Mouse (Mus musculus): Measurements from ENCODE around the gene Cd200r3.

The Cd200r3 gene

DNA sequence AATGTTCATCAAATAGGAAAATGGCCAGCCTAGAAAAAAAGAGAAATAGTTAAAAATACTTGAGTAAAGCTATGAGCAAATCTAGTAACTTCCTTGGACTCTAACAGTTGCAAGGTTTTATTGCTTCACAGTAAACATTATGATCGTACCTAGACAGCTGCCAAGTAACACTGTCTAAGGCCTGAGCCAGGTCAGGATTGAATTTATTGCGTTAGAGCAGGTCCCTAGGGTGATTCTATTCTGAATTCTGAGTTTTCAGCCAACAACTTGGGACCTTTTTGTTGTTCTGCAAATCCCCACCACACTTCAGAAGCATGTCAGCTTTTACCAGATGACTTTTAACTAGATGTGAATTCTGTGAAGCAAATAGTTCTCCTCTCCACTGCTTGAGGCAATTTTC, 87.3 kb downstream of the Cd200r3 start:
- DNase-seq (ENCODE audit: low read depth), result no peak
